ENCODE assay signal across 28 mouse cellular contexts in genomic region chr19:57339281-57339864, GRCm38 (mm10). TPM values are rescaled to one million over a fixed set of nuclear protein-coding genes. Genes with fewer than 3 reads are reported as not detected.
A peak's percentile ranks its signal among the peaks of the same experiment; 100 is the strongest.
DNase-seq lines count a peak whose midpoint lies in the region; ATAC-seq and TF ChIP-seq lines count a peak whose summit lies in the region.
"Had no signal": no experiment of that assay in that cellular context is flagged by ENCODE, and none has a peak within 500 bp of the region (broad histone marks: within the 10 kb centered on the region; RNA-seq: fewer than 3 reads in every experiment).

No protein-coding gene starts in this region.

- TF ChIP-seq CTCF in lung, embryonic 14.5 days (IDR thresholded peaks at IDR 0.05; ENCODE audit: low read depth), result no peak

- no peak overlapping the region for H3K4me2 ChIP-seq in lung, embryonic 14.5 days
- no peak overlapping the region for H3K4me2 ChIP-seq in midbrain, embryonic 15.5 days
- H3K4me2 ChIP-seq: embryonic facial prominence, embryonic 12.5 days; hindbrain, embryonic 15.5 days; limb, embryonic 12.5 days; neural tube, embryonic 12.5 days had no signal

- 61% methylated on average over 13 of the region's 13 CpGs for WGBS in lung, embryonic 14.5 days
- 79% methylated on average over 13 of the region's 13 CpGs for WGBS in midbrain, embryonic 15.5 days

- H3K4me1 ChIP-seq in lung, embryonic 14.5 days (ENCODE audit: insufficient read depth), result no peaks in the 10 kb centered on the region; the same call in 1 of the 2 replicates
- no peaks in the 10 kb centered on the region for H3K4me1 ChIP-seq in midbrain, embryonic 15.5 days
- H3K4me1 ChIP-seq: embryonic facial prominence, embryonic 12.5 days; hindbrain, embryonic 15.5 days; neural tube, embryonic 12.5 days had no signal

- H3K4me3 ChIP-seq in lung, embryonic 14.5 days (ENCODE audit: low read depth, low read length), result no peak overlapping the region
- no peak overlapping the region for H3K4me3 ChIP-seq in midbrain, embryonic 15.5 days
- H3K4me3 ChIP-seq: embryonic facial prominence, embryonic 12.5 days; hindbrain, embryonic 10.5 days; hindbrain, embryonic 15.5 days; limb, embryonic 12.5 days; midbrain, embryonic 10.5 days; myocyte; neural tube, embryonic 12.5 days had no signal

- no peaks in the 10 kb centered on the region for H3K36me3 ChIP-seq in lung, embryonic 14.5 days (ENCODE audit: insufficient read depth)
- no peaks in the 10 kb centered on the region for H3K36me3 ChIP-seq in midbrain, embryonic 15.5 days (replicated peaks)
- H3K36me3 ChIP-seq: embryonic facial prominence, embryonic 12.5 days; hindbrain, embryonic 10.5 days; hindbrain, embryonic 15.5 days; limb, embryonic 12.5 days; midbrain, embryonic 10.5 days; neural tube, embryonic 12.5 days had no signal

- ATAC-seq in lung, embryonic 14.5 days (ENCODE audit: insufficient read depth), result no peak
- ATAC-seq in megakaryocyte progenitor cell, adult 5-6 weeks (replicated peaks; ENCODE audit: poor library complexity), result peak; percentile 79
- no peak for ATAC-seq in midbrain, embryonic 15.5 days (replicated peaks)
- ATAC-seq: inflammation-experienced regulatory T-cells, adult 6 months; lung, postnatal 0 days; midbrain, embryonic 16.5 days had no signal

- H3K9ac ChIP-seq in lung, embryonic 14.5 days, result no peak overlapping the region
- no peak overlapping the region for H3K9ac ChIP-seq in midbrain, embryonic 15.5 days
- H3K9ac ChIP-seq: embryonic facial prominence, embryonic 12.5 days; hindbrain, embryonic 15.5 days; limb, embryonic 12.5 days; neural tube, embryonic 12.5 days had no signal

- no peak overlapping the region for H3K27ac ChIP-seq in lung, embryonic 14.5 days (ENCODE audit: low read depth)
- H3K27ac ChIP-seq in midbrain, embryonic 15.5 days, result no peak overlapping the region
- H3K27ac ChIP-seq: embryonic facial prominence, embryonic 12.5 days; hindbrain, embryonic 10.5 days; hindbrain, embryonic 15.5 days; limb, embryonic 12.5 days; macrophage; midbrain, embryonic 10.5 days; neural tube, embryonic 12.5 days had no signal

- no peaks in the 10 kb centered on the region for H3K9me3 ChIP-seq in lung, embryonic 14.5 days (ENCODE audit: low read depth, low read length)
- H3K9me3 ChIP-seq in midbrain, embryonic 15.5 days, result no peaks in the 10 kb centered on the region
- H3K9me3 ChIP-seq: embryonic facial prominence, embryonic 12.5 days; hindbrain, embryonic 10.5 days; hindbrain, embryonic 15.5 days; limb, embryonic 12.5 days; midbrain, embryonic 10.5 days; neural tube, embryonic 12.5 days had no signal

- H3K27me3 ChIP-seq in lung, embryonic 14.5 days (ENCODE audit: insufficient read depth, low read length), result no peaks in the 10 kb centered on the region
- no peaks in the 10 kb centered on the region for H3K27me3 ChIP-seq in midbrain, embryonic 15.5 days (replicated peaks)
- H3K27me3 ChIP-seq: embryonic facial prominence, embryonic 12.5 days; hindbrain, embryonic 15.5 days; limb, embryonic 12.5 days; neural tube, embryonic 12.5 days had no signal

- peak; percentile 93 for DNase-seq in heart, adult 11 months
- DNase-seq in heart, postnatal 4 days, result no peak
- DNase-seq in lung, embryonic 14.5 days, result peak; percentile 53
- DNase-seq in lung, postnatal 25 days (ENCODE audit: low spot score), result no peak
- DNase-seq in MN1 (ENCODE audit: low spot score), result peak; percentile 44
- DNase-seq in urinary bladder, postnatal 10 days (ENCODE audit: low spot score), result no peak
- DNase-seq: adrenal gland, adult 8-10 months; cerebellum, adult 11 months; cerebellum, adult 9-10 months; cerebellum, postnatal 36 days; embryo, embryonic 11 days; gastrocnemius, postnatal 25 days; kidney, adult 11 months; kidney, postnatal 14 days; layer of hippocampus, adult 9-11 months had no signal

RNA-seq across cellular contexts. Expression of gene Fam160b1, which starts 21.1 kb away (rescaled TPM):
- total RNA-seq in heart, postnatal 4 days (2021), result 10 to 100 TPM; 18.6 to 19.4 TPM
- polyA plus RNA-seq in lung, embryonic 14.5 days (2014; fragmentation: Nextera tagmentation; extraction: Ambion mirVana), result 20.3 and 21.2 TPM in 2 replicates
- 18.8 and 23.0 TPM in 2 replicates for total RNA-seq in megakaryocyte progenitor cell, adult 5-6 weeks (2015)
- total RNA-seq in megakaryocyte progenitor cell, adult 5-6 weeks (2017), result 12.7 and 13.2 TPM in 2 replicates
- polyA plus RNA-seq in midbrain, embryonic 15.5 days (2015; fragmentation: Nextera tagmentation; extraction: Ambion mirVana), result 12.9 and 14.1 TPM in 2 replicates

RNA-seq across cellular contexts. Expression of gene Ablim1, which starts 24.7 kb away (rescaled TPM):
- 100 to 1,000 TPM; 312 to 353 TPM for total RNA-seq in heart, postnatal 4 days (2021)
- 39.9 TPM in 2 replicates for polyA plus RNA-seq in lung, embryonic 14.5 days (2014; fragmentation: Nextera tagmentation; extraction: Ambion mirVana)
- 6.1 and 7.0 TPM in 2 replicates for total RNA-seq in megakaryocyte progenitor cell, adult 5-6 weeks (2015)
- 6.7 and 8.1 TPM in 2 replicates for total RNA-seq in megakaryocyte progenitor cell, adult 5-6 weeks (2017)
- 57.4 and 64.5 TPM in 2 replicates for polyA plus RNA-seq in midbrain, embryonic 15.5 days (2015; fragmentation: Nextera tagmentation; extraction: Ambion mirVana)

Comparison
In these comparisons a context has a peak if more than half of its experiments do, and no peak if none do; other contexts are left out.
1. DNase-seq: peak in heart, adult 11 months (single experiment), lung, embryonic 14.5 days (single experiment) and MN1 (single experiment); none in heart, postnatal 4 days (single experiment), lung, postnatal 25 days (single experiment) and urinary bladder, postnatal 10 days (single experiment).
2. RNA of gene Ablim1, which starts 24.7 kb away (total RNA-seq): 312 to 353 TPM in heart, postnatal 4 days; 6.1 to 8.1 TPM in megakaryocyte progenitor cell, adult 5-6 weeks; every median in the first group is over 10 times any median in the second.